Mouse (Mus musculus): ENCODE results near the gene Ift81. TPM values are rescaled to one million over a fixed set of nuclear protein-coding genes. Genes with fewer than 3 reads are reported as not detected.

The Ift81 gene
- polyA plus RNA-seq, 1 experiment from 2014 or later, result 28.4 TPM

GRCm38 (mm10) chr5:122521130-122521473 is 93.2 kb downstream of the Ift81 start:
- DNase-seq (ENCODE audit: low spot score) (no peak), ATAC-seq (replicated peaks; ENCODE audit: low FRiP score, low TSS enrichment, low read depth) (no peak)
- Histone ChIP-seq H3K36me3 (ENCODE audit: control insufficient read depth, insufficient read depth, low read length) (no peaks in the 10 kb centered on the region), H3K4me2 (ENCODE audit: low read length) (no peak overlapping the region), H3K9me3 (ENCODE audit: control insufficient read depth, low read length) (no peaks in the 10 kb centered on the region), H3K4me3 (ENCODE audit: low read depth, low read length) (no peak overlapping the region), H3K4me1 (replicated peaks; ENCODE audit: control insufficient read depth, insufficient read depth, low read length) (peaks cover 29% of the 10 kb centered on the region), H3K27me3 (replicated peaks; ENCODE audit: control insufficient read depth, insufficient read depth, low read length) (no peaks in the 10 kb centered on the region), H3K27ac (ENCODE audit: low read depth) (no peak overlapping the region), H3K9ac (ENCODE audit: low read length) (no peak overlapping the region)
- WGBS, result 57% methylated on average over 3 of the region's 3 CpGs

DNA sequence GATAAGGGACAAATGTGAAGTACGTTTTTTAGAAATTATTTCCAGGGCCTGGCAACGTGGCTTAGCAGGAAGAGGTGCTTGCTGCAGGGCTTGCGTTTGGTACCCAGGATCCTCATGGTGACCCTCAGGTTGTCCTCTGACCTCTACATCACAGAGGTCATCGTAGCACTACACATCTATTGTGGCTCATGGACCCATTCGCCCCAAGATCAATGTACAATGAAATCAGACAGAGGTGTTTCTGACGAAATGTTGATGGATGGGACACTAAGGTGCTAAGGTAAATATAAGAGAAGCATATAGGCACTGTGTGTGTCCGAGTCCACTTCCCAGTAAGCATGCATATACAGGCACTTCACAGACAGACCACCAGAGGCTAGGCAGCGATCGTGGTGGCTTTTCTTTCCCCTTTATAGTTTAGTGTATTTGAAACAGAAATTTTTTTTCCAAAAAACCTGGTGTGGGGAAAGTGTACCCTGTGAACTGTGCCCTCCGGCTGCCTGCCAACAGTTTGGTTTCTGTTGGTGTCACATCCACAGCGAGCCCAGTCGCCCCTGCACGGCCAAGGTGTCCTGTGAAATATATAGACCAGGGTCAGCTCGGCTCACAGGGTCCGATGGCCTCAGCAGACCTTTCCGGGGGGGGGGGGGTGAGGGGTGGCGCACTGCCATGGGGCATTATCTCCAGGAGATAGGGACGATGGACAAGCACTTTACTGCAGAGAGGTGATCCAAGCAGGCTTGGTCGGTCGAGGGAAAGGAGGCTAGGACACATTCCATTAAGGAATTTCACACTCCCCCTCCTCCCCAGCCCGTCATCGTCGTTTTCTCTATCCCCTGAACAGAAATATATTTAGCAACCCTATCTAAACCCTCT is 93.8 kb downstream of the Ift81 start:
- H3K27me3 ChIP-seq (replicated peaks; ENCODE audit: control insufficient read depth, insufficient read depth, low read length), result no peaks in the 10 kb centered on the region
- DNase-seq (ENCODE audit: low spot score), result no peak
- no peak for ATAC-seq (replicated peaks; ENCODE audit: low FRiP score, low TSS enrichment, low read depth)
- no peak overlapping the region for H3K4me3 ChIP-seq (ENCODE audit: low read depth, low read length)
- peaks cover 24% of the 10 kb centered on the region for H3K4me1 ChIP-seq (replicated peaks; ENCODE audit: control insufficient read depth, insufficient read depth, low read length)
- 51% methylated on average over 23 of the region's 23 CpGs for WGBS
- no peaks in the 10 kb centered on the region for H3K9me3 ChIP-seq (ENCODE audit: control insufficient read depth, low read length)
- no peak overlapping the region for H3K9ac ChIP-seq (ENCODE audit: low read length)
- no peaks in the 10 kb centered on the region for H3K36me3 ChIP-seq (ENCODE audit: control insufficient read depth, insufficient read depth, low read length)
- no peak overlapping the region for H3K4me2 ChIP-seq (ENCODE audit: low read length)
- no peak overlapping the region for H3K27ac ChIP-seq (ENCODE audit: low read depth)

DNA sequence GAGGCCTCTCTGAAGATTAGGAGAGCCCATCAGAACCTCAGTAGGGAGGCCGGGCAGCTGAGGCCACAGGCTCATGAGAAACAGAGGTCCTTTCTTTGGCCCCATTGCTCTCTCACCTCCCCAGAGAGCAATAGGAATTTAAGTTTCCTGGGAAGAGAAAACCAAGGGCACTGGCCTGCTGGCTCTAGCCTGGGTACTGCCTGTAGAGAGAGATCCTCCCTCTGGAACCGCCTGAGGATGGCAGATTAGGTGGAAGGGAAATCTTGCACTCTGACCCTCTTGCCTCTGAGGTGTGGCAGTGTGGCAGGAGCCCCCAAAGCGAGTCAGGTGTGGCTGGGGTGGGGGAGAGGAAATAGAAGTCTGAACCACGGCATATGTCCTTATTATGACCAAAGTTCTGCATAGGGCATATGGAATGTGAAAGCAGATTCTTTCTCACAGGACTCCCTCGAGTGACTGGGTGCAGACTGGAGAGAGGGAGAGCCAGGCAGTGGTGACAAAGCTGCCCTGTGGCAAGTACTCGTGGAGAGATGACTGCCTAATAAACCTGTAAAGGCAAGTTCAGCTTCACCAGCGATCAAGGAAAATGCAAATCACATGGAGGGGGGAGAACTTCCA is 95.2 kb downstream of the Ift81 start:
- Histone ChIP-seq H3K9ac (ENCODE audit: low read length) (no peak overlapping the region), H3K9me3 (ENCODE audit: control insufficient read depth, low read length) (no peaks in the 10 kb centered on the region), H3K4me3 (ENCODE audit: low read depth, low read length) (no peak overlapping the region), H3K27me3 (replicated peaks; ENCODE audit: control insufficient read depth, insufficient read depth, low read length) (no peaks in the 10 kb centered on the region), H3K36me3 (ENCODE audit: control insufficient read depth, insufficient read depth, low read length) (no peaks in the 10 kb centered on the region), H3K27ac (ENCODE audit: low read depth) (no peak overlapping the region; the same call in 1 of the 2 replicates), H3K4me2 (ENCODE audit: low read length) (no peak overlapping the region), H3K4me1 (replicated peaks; ENCODE audit: control insufficient read depth, insufficient read depth, low read length) (peaks cover 14% of the 10 kb centered on the region)
- 0 out of 2 replicates have a peak, but pooled peaks have one; percentile 34 for ATAC-seq (replicated peaks; ENCODE audit: low FRiP score, low TSS enrichment, low read depth)
- 43% methylated on average over 7 of the region's 7 CpGs for WGBS
- DNase-seq (ENCODE audit: low spot score), result no peak

GRCm38 (mm10) chr5:122518247-122518646 is 96.1 kb downstream of the Ift81 start:
- no peak for ATAC-seq (replicated peaks; ENCODE audit: low FRiP score, low TSS enrichment, low read depth)
- Histone ChIP-seq H3K9me3 (ENCODE audit: control insufficient read depth, low read length) (no peaks in the 10 kb centered on the region), H3K27ac (ENCODE audit: low read depth) (no peak overlapping the region), H3K27me3 (replicated peaks; ENCODE audit: control insufficient read depth, insufficient read depth, low read length) (no peaks in the 10 kb centered on the region), H3K4me1 (replicated peaks; ENCODE audit: control insufficient read depth, insufficient read depth, low read length) (peaks cover 22% of the 10 kb centered on the region), H3K4me3 (ENCODE audit: low read depth, low read length) (no peak overlapping the region), H3K9ac (ENCODE audit: low read length) (no peak overlapping the region), H3K4me2 (ENCODE audit: low read length) (no peak overlapping the region), H3K36me3 (ENCODE audit: control insufficient read depth, insufficient read depth, low read length) (no peaks in the 10 kb centered on the region)
- 40% methylated on average over 8 of the region's 8 CpGs for WGBS
- DNase-seq (ENCODE audit: low spot score), result no peak

- Histone ChIP-seq H3K4me2 (ENCODE audit: low read length) (no peak overlapping the region), H3K4me3 (ENCODE audit: low read depth, low read length) (no peak overlapping the region), H3K27ac (ENCODE audit: low read depth) (no peak overlapping the region), H3K9ac (ENCODE audit: low read length) (no peak overlapping the region), H3K9me3 (ENCODE audit: control insufficient read depth, low read length) (no peaks in the 10 kb centered on the region), H3K27me3 (replicated peaks; ENCODE audit: control insufficient read depth, insufficient read depth, low read length) (no peaks in the 10 kb centered on the region), H3K4me1 (replicated peaks; ENCODE audit: control insufficient read depth, insufficient read depth, low read length) (peaks cover 26% of the 10 kb centered on the region), H3K36me3 (ENCODE audit: control insufficient read depth, insufficient read depth, low read length) (no peaks in the 10 kb centered on the region)
- ATAC-seq (replicated peaks; ENCODE audit: low FRiP score, low TSS enrichment, low read depth), result no peak
- WGBS, result 87% methylated on average over 5 of the region's 5 CpGs
- no peak for DNase-seq (ENCODE audit: low spot score)
Measured at GRCm38 (mm10) chr5:122516901-122517300, 97.4 kb downstream of the Ift81 start.

- H3K4me3 ChIP-seq (ENCODE audit: low read depth, low read length), result no peak overlapping the region
- H3K27me3 ChIP-seq (replicated peaks; ENCODE audit: control insufficient read depth, insufficient read depth, low read length), result no peaks in the 10 kb centered on the region
- H3K36me3 ChIP-seq (ENCODE audit: control insufficient read depth, insufficient read depth, low read length), result no peaks in the 10 kb centered on the region
- H3K4me1 ChIP-seq (replicated peaks; ENCODE audit: control insufficient read depth, insufficient read depth, low read length), result peaks cover 34% of the 10 kb centered on the region
- ATAC-seq (replicated peaks; ENCODE audit: low FRiP score, low TSS enrichment, low read depth), result 0 out of 2 replicates have a peak, but pooled peaks have one; percentile 38
- no peak overlapping the region for H3K4me2 ChIP-seq (ENCODE audit: low read length)
- no peak overlapping the region for H3K9ac ChIP-seq (ENCODE audit: low read length)
- no peak for DNase-seq (ENCODE audit: low spot score)
- H3K27ac ChIP-seq (ENCODE audit: low read depth), result no peak overlapping the region
- WGBS, result 67% methylated on average over 11 of the region's 11 CpGs
- no peaks in the 10 kb centered on the region for H3K9me3 ChIP-seq (ENCODE audit: control insufficient read depth, low read length)
Measured at GRCm38 (mm10) chr5:122516029-122516730, 98.1 kb downstream of the Ift81 start.

DNA sequence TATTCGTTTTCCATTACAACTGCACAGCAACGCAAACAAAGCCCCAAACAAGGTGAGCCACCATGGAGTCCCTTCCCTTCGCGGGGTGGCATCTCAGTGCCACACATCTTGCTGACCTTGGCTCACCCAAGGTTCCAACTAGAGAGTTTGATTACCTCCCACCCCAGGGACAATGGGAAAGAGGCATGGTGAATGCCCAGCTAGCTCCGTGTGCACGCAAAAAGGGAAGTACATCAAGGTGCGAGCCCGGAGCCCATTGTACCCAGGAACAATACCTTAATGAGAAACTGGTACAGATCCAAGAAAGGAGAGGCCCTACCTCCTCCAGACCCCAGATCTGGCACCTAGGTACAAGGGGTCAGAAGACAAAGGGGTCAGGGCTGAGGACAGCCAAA is 100.2 kb downstream of the Ift81 start:
- no peaks in the 10 kb centered on the region for H3K9me3 ChIP-seq (ENCODE audit: control insufficient read depth, low read length)
- no peak overlapping the region for H3K9ac ChIP-seq (ENCODE audit: low read length)
- peak overlapping the region; percentile 29; the same call in 1 of the 2 replicates for H3K4me2 ChIP-seq (ENCODE audit: low read length)
- no peak for ATAC-seq (replicated peaks; ENCODE audit: low FRiP score, low TSS enrichment, low read depth)
- 38% methylated on average over 8 of the region's 8 CpGs for WGBS
- no peak for DNase-seq (ENCODE audit: low spot score)
- H3K36me3 ChIP-seq (ENCODE audit: control insufficient read depth, insufficient read depth, low read length), result no peaks in the 10 kb centered on the region
- H3K4me3 ChIP-seq (ENCODE audit: low read depth, low read length), result no peak overlapping the region
- H3K27me3 ChIP-seq (replicated peaks; ENCODE audit: control insufficient read depth, insufficient read depth, low read length), result no peaks in the 10 kb centered on the region
- no peak overlapping the region for H3K27ac ChIP-seq (ENCODE audit: low read depth)
- H3K4me1 ChIP-seq (replicated peaks; ENCODE audit: control insufficient read depth, insufficient read depth, low read length), result peaks cover 36% of the 10 kb centered on the region

- Histone ChIP-seq H3K9me3 (ENCODE audit: control insufficient read depth, low read length) (no peaks in the 10 kb centered on the region), H3K4me3 (ENCODE audit: low read depth, low read length) (no peak overlapping the region), H3K36me3 (ENCODE audit: control insufficient read depth, insufficient read depth, low read length) (no peaks in the 10 kb centered on the region), H3K27ac (ENCODE audit: low read depth) (no peak overlapping the region), H3K4me1 (replicated peaks; ENCODE audit: control insufficient read depth, insufficient read depth, low read length) (peaks cover 32% of the 10 kb centered on the region), H3K4me2 (ENCODE audit: low read length) (peak overlapping the region; percentile 29; the same call in 1 of the 2 replicates), H3K9ac (ENCODE audit: low read length) (no peak overlapping the region), H3K27me3 (replicated peaks; ENCODE audit: control insufficient read depth, insufficient read depth, low read length) (no peaks in the 10 kb centered on the region)
- ATAC-seq (replicated peaks; ENCODE audit: low FRiP score, low TSS enrichment, low read depth) (no peak), DNase-seq (ENCODE audit: low spot score) (no peak)
- 43% methylated on average over 22 of the region's 23 CpGs for WGBS
Measured at GRCm38 (mm10) chr5:122513421-122514126, 100.7 kb downstream of the Ift81 start.

Data from intestine, embryonic 14.5 days (tissue).